Mouse (Mus musculus) limb, embryonic 12.5 days (tissue): ENCODE measurements around the gene Gstm2. TPM values are rescaled to one million over a fixed set of nuclear protein-coding genes. Genes with fewer than 3 reads are reported as not detected.
"Not testable (repeated sequence)": the region's sequence is repeated elsewhere in the genome, so short reads cannot be mapped to it uniquely, and the experiment has no call there.

ENCODE experiments used
- ATAC-seq: fragments of 200-750 bp; cut with Nextera tagmentation; 2 replicates; pipeline ENCODE4 v1.8.0; 2017; ENCODE audit warnings: low read depth, moderate TSS enrichment; ENCODE audit not compliant: insufficient number of reproducible peaks, insufficient read depth, low FRiP score, low TSS enrichment
- H3K27ac ChIP-seq: fragments of 300-500 bp; sonication (generic); 2 replicates; pipeline ENCODE4 v1.5.1; 2016; ENCODE audit warnings: mild to moderate bottlenecking, moderate library complexity
- H3K27me3 ChIP-seq: fragments of 300-500 bp; sonication (generic); 2 replicates; pipeline ENCODE4 v1.6.1; 2016; ENCODE audit warnings: mild to moderate bottlenecking, moderate library complexity
- H3K36me3 ChIP-seq: fragments of 300-500 bp; sonication (generic); 2 replicates; pipeline ENCODE4 v1.6.1; 2016; ENCODE audit warnings: mild to moderate bottlenecking, moderate library complexity
- H3K4me1 ChIP-seq: fragments of 300-500 bp; sonication (generic); replicated peaks from 2 replicates; pipeline ENCODE4 v1.6.1; 2016
- H3K4me2 ChIP-seq: fragments of 300-500 bp; sonication (generic); 2 replicates; pipeline ENCODE4 v1.6.1; 2016; ENCODE audit warnings: mild to moderate bottlenecking, moderate library complexity
- H3K4me3 ChIP-seq: fragments of 300-500 bp; sonication (generic); replicated peaks from 2 replicates; pipeline ENCODE4 v1.5.1; 2016; ENCODE audit warnings: mild to moderate bottlenecking
- H3K9ac ChIP-seq: fragments of 300-500 bp; sonication (generic); replicated peaks from 2 replicates; pipeline ENCODE4 v1.6.1; 2016; ENCODE audit warnings: mild to moderate bottlenecking, moderate library complexity
- H3K9me3 ChIP-seq: fragments of 300-500 bp; sonication (generic); 2 replicates; pipeline ENCODE4 v1.6.1; 2016; ENCODE audit warnings: mild to moderate bottlenecking, moderate library complexity
- WGBS: fragments of 180-500 bp; shearing (Covaris S2); methylation state at CpG from one replicate; pipeline ENCODE4 v1.1.7; 2016; 5-methylcytosine and 5-hydroxymethylcytosine counted together
- polyA plus RNA-seq: library from polyadenylated mRNA; unstranded; fragments of >200 nt; fragmentation: Nextera tagmentation; extraction: Ambion mirVana; gene quantifications from 2 replicates; pipeline ENCODE4 v1.2.1, GENCODE M21; 2016

Gene Gstm2
- polyA plus RNA-seq, 1 experiment from 2014 or later, result 37.4 TPM

- Histone ChIP-seq H3K36me3 (no peaks in the 10 kb centered on the region), H3K4me1 (peaks cover 11% of the 10 kb centered on the region), H3K4me2 (peak within 1 kb of the TSS; percentile 82), H3K27ac (peak within 1 kb of the TSS; percentile 93), H3K9me3 (no peaks in the 10 kb centered on the region), H3K9ac (peak within 1 kb of the TSS; percentile 61), H3K27me3 (no peaks in the 10 kb centered on the region), H3K4me3 (peak within 1 kb of the TSS; percentile 44)
- under 1% methylated on average over 31 of the region's 31 CpGs for WGBS
- ATAC-seq, result peak; percentile 99
These were observed 31.4 kb upstream of the Gstm2 start, which contains the start of gene Gstm1 for GRCm38 (mm10) chr3:108017473-108018189. Gstm1 (minus strand) TSS chr3:108017973.

- not testable (repeated sequence) for H3K27ac ChIP-seq, H3K9ac ChIP-seq, ATAC-seq, H3K36me3 ChIP-seq, H3K27me3 ChIP-seq, H3K9me3 ChIP-seq, H3K4me3 ChIP-seq
- WGBS, result 85% methylated on average over 5 of the region's 5 CpGs
- peak overlapping the region; percentile 82; the same call in 1 of the 2 replicates for H3K4me2 ChIP-seq
- H3K4me1 ChIP-seq, result peaks cover 11% of the 10 kb centered on the region
These were observed 30.2 kb upstream of the Gstm2 start for GRCm38 (mm10) chr3:108016468-108016867.

GRCm38 (mm10) chr3:108014974-108015346 is 28.7 kb upstream of the Gstm2 start:
- Histone ChIP-seq H3K27me3 (no peaks in the 10 kb centered on the region), H3K9ac (no peak overlapping the region), H3K27ac (no peak overlapping the region), H3K36me3 (no peaks in the 10 kb centered on the region), H3K4me1 (peaks cover 11% of the 10 kb centered on the region), H3K4me3 (no peak overlapping the region), H3K9me3 (no peaks in the 10 kb centered on the region), H3K4me2 (no peak overlapping the region)
- WGBS, result 86% methylated on average over 2 of the region's 2 CpGs
- ATAC-seq, result no peak

GRCm38 (mm10) chr3:108014098-108014973 is 28.1 kb upstream of the Gstm2 start:
- Histone ChIP-seq H3K4me1 (peaks cover 11% of the 10 kb centered on the region), H3K9ac (no peak overlapping the region), H3K9me3 (no peaks in the 10 kb centered on the region), H3K4me3 (no peak overlapping the region), H3K4me2 (no peak overlapping the region), H3K36me3 (no peaks in the 10 kb centered on the region), H3K27ac (no peak overlapping the region), H3K27me3 (no peaks in the 10 kb centered on the region)
- no peak for ATAC-seq
- 73% methylated on average over 7 of the region's 8 CpGs for WGBS

GRCm38 (mm10) chr3:108013331-108013871 is 27.1 kb upstream of the Gstm2 start:
- 82% methylated on average over 4 of the region's 4 CpGs for WGBS
- H3K4me1 ChIP-seq, result peaks cover 7% of the 10 kb centered on the region
- no peak for ATAC-seq
- no peak overlapping the region for H3K9ac ChIP-seq
- H3K36me3 ChIP-seq, result no peaks in the 10 kb centered on the region
- H3K4me2 ChIP-seq, result no peak overlapping the region
- H3K27me3 ChIP-seq, result no peaks in the 10 kb centered on the region
- H3K9me3 ChIP-seq, result no peaks in the 10 kb centered on the region
- H3K27ac ChIP-seq, result no peak overlapping the region
- no peak overlapping the region for H3K4me3 ChIP-seq

- 75% methylated on average over 3 of the region's 3 CpGs for WGBS
- no peaks in the 10 kb centered on the region for H3K9me3 ChIP-seq
- ATAC-seq, result no peak
- peaks cover under 1% of the 10 kb centered on the region; the same call in 1 of the 2 replicates for H3K4me1 ChIP-seq
- no peak overlapping the region for H3K9ac ChIP-seq
- H3K36me3 ChIP-seq, result no peaks in the 10 kb centered on the region
- H3K4me3 ChIP-seq, result no peak overlapping the region
- no peak overlapping the region for H3K27ac ChIP-seq
- H3K27me3 ChIP-seq, result no peaks in the 10 kb centered on the region
- no peak overlapping the region for H3K4me2 ChIP-seq
These were observed 25.3 kb upstream of the Gstm2 start for GRCm38 (mm10) chr3:108011558-108011957.

GRCm38 (mm10) chr3:108010286-108010685 is 24.0 kb upstream of the Gstm2 start:
- no peak for ATAC-seq
- Histone ChIP-seq H3K27ac (no peak overlapping the region), H3K9ac (no peak overlapping the region), H3K9me3 (no peaks in the 10 kb centered on the region), H3K27me3 (no peaks in the 10 kb centered on the region), H3K4me2 (no peak overlapping the region), H3K4me1 (no peaks in the 10 kb centered on the region), H3K36me3 (no peaks in the 10 kb centered on the region), H3K4me3 (no peak overlapping the region)
- WGBS, result 73% methylated on average over 2 of the region's 2 CpGs

- no peaks in the 10 kb centered on the region for H3K36me3 ChIP-seq
- no peak overlapping the region for H3K9ac ChIP-seq
- no peak overlapping the region for H3K4me2 ChIP-seq
- H3K27me3 ChIP-seq, result no peaks in the 10 kb centered on the region
- ATAC-seq, result no peak
- H3K4me1 ChIP-seq, result no peaks in the 10 kb centered on the region; the same call in 1 of the 2 replicates
- no peak overlapping the region for H3K4me3 ChIP-seq
- no peaks in the 10 kb centered on the region for H3K9me3 ChIP-seq
- 83% methylated on average over 8 of the region's 8 CpGs for WGBS
- H3K27ac ChIP-seq, result no peak overlapping the region
These were observed 15.8 kb upstream of the Gstm2 start for GRCm38 (mm10) chr3:108002021-108002420.

- 90% methylated on average over 3 of the region's 3 CpGs for WGBS
- no peak overlapping the region for H3K4me2 ChIP-seq
- H3K36me3 ChIP-seq, result no peaks in the 10 kb centered on the region
- no peaks in the 10 kb centered on the region for H3K9me3 ChIP-seq
- no peaks in the 10 kb centered on the region for H3K27me3 ChIP-seq
- no peak for ATAC-seq
- H3K27ac ChIP-seq, result no peak overlapping the region
- no peaks in the 10 kb centered on the region; the same call in 1 of the 2 replicates for H3K4me1 ChIP-seq
- no peak overlapping the region for H3K4me3 ChIP-seq
- no peak overlapping the region for H3K9ac ChIP-seq
These were observed 13.2 kb upstream of the Gstm2 start for GRCm38 (mm10) chr3:107999491-107999890.

GRCm38 (mm10) chr3:107998591-107998990 is 12.3 kb upstream of the Gstm2 start:
- H3K36me3 ChIP-seq, result no peaks in the 10 kb centered on the region
- no peaks in the 10 kb centered on the region for H3K27me3 ChIP-seq
- no peak overlapping the region for H3K4me3 ChIP-seq
- no peaks in the 10 kb centered on the region; the same call in 1 of the 2 replicates for H3K4me1 ChIP-seq
- no peak for ATAC-seq
- no peaks in the 10 kb centered on the region for H3K9me3 ChIP-seq
- 87% methylated on average over 3 of the region's 3 CpGs for WGBS
- no peak overlapping the region for H3K4me2 ChIP-seq
- H3K27ac ChIP-seq, result no peak overlapping the region
- H3K9ac ChIP-seq, result no peak overlapping the region

GRCm38 (mm10) chr3:107996576-107996975 is 10.3 kb upstream of the Gstm2 start:
- no peaks in the 10 kb centered on the region for H3K36me3 ChIP-seq
- no peak overlapping the region for H3K27ac ChIP-seq
- H3K4me1 ChIP-seq, result no peaks in the 10 kb centered on the region; the same call in 1 of the 2 replicates
- no peaks in the 10 kb centered on the region for H3K9me3 ChIP-seq
- H3K9ac ChIP-seq, result no peak overlapping the region
- no peak overlapping the region for H3K4me3 ChIP-seq
- no peak overlapping the region for H3K4me2 ChIP-seq
- ATAC-seq, result no peak
- H3K27me3 ChIP-seq, result no peaks in the 10 kb centered on the region
- 79% methylated on average over 4 of the region's 4 CpGs for WGBS
